Mouse (Mus musculus) heart, embryonic 10.5 days (tissue): ENCODE data around the gene Ifitm1. TPM values are rescaled to one million over a fixed set of nuclear protein-coding genes. Genes with fewer than 3 reads are reported as not detected.
A peak's percentile ranks its signal among the peaks of the same experiment; 100 is the strongest.

Source experiments
- DNase-seq: peaks from one replicate; pipeline ENCODE4 v3.0.0-alpha.2; 2017; ENCODE audit warnings: low spot score
- H3K27ac ChIP-seq: fragments of 300-500 bp; sonication (generic); 2 replicates; pipeline ENCODE4 v1.5.1; 2016; ENCODE audit warnings: mild to moderate bottlenecking
- H3K27me3 ChIP-seq: fragments of 300-500 bp; sonication (generic); 2 replicates; pipeline ENCODE4 v1.6.1; 2016; ENCODE audit warnings: mild to moderate bottlenecking; ENCODE audit not compliant: poor library complexity, insufficient read depth, severe bottlenecking
- H3K36me3 ChIP-seq: fragments of 300-500 bp; sonication (generic); 2 replicates; pipeline ENCODE4 v1.6.1; 2016; ENCODE audit warnings: mild to moderate bottlenecking, moderate library complexity
- H3K4me1 ChIP-seq: fragments of 300-500 bp; sonication (generic); 2 replicates; pipeline ENCODE4 v1.6.1; 2016; ENCODE audit warnings: mild to moderate bottlenecking
- H3K4me3 ChIP-seq: fragments of 300-500 bp; sonication (generic); 2 replicates; pipeline ENCODE4 v1.5.1; 2016; ENCODE audit warnings: mild to moderate bottlenecking, moderate library complexity
- H3K9me3 ChIP-seq: fragments of 300-500 bp; sonication (generic); 2 replicates; pipeline ENCODE4 v1.6.1; 2016; ENCODE audit warnings: mild to moderate bottlenecking, moderate library complexity
- WGBS: fragments of 180-500 bp; shearing (Covaris S2); methylation state at CpG from one replicate; pipeline ENCODE4 v1.1.7; 2016; 5-methylcytosine and 5-hydroxymethylcytosine counted together
- polyA plus RNA-seq: library from polyadenylated mRNA; unstranded; fragments of >200 nt; fragmentation: Nextera tagmentation; extraction: Ambion mirVana; gene quantifications from 2 replicates; pipeline ENCODE4 v1.2.1, GENCODE M21; 2016

Gene Ifitm1
- polyA plus RNA-seq, 1 experiment from 2014 or later: 12.5 TPM

DNA sequence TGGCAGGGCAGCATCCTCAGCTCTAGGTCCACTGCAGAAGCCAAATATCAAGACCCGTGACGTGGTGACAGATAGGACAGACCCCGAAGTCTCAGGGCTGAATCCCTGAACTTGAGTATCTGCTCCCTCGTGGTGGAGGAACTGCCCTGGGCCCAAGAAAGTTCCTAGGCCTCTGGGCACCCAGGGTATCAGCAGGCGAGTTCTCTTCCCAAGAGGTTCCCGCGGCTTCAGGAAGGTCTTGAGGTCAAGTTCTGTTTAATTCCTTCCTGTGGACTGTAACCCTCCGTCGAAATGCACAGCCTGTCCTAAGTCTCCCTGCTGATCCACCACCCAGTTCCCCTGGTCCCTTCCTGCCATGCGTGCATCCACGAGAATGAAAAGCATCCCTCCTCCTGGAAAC, 13.9 kb upstream of the Ifitm1 start:
- WGBS: 73% methylated on average over 11 of the region's 11 CpGs
- Histone ChIP-seq H3K4me1 (peaks cover 54% of the 10 kb centered on the region), H3K4me3 (no peak overlapping the region)

DNA sequence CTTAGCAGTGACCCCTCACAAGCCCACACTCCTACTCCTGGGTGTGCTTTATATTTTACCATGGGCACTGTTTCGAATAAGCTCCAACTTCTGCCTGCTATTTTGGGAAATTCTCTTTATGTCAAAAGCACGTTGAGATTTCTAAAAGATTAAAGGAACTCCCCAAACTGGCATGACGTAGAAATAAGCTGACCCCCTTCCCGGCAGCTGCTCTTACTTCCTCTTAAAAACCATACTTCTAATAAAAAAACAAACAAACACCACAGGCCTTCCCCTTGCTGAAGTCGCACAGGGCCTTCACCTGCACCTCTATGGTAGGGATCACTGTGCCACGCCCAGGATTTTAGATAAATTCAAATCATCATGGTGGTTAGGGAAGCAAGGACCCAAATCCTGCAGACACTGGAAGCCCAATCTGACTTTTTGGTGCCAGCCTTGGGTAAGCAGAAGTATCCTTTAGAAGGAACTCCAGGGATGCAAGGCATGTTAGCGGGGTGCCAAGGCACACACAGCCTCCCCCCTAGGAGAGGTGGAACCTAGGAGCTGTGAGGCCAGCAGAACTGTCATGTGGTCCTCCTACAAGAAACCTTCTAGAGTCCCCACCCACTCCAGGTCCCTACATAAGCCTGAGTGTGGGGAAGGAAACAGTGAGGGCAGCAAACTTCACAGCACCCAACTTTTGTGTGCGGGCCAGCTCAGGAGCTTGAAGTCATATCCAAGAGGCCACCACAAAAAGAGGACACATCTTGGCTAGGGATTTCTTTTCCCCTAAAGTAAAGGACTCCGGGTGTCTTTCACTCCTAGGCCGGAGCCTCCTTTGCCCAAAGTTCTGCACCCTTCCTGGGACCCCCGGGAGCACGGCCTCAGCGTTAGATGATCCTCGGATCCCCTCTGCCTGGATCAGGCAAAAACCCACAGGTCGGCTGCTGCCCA, 13.0 kb upstream of the Ifitm1 start:
- peaks cover 13% of the 10 kb centered on the region; the same call in 1 of the 2 replicates for H3K36me3 ChIP-seq
- no peak overlapping the region for H3K27ac ChIP-seq
- H3K4me3 ChIP-seq: peak overlapping the region; percentile 66
- 0 out of 2 replicates have a peak, but pooled peaks cover 6% of the 10 kb centered on the region for H3K27me3 ChIP-seq
- 59% methylated on average over 15 of the region's 15 CpGs for WGBS
- H3K4me1 ChIP-seq: peaks cover 47% of the 10 kb centered on the region
- DNase-seq: no peak
- H3K9me3 ChIP-seq: no peaks in the 10 kb centered on the region

More for the DNA sequence above, 13.9 kb upstream of the Ifitm1 start:
- DNase-seq: no peak
- Histone ChIP-seq H3K27me3 (no peaks in the 10 kb centered on the region), H3K27ac (no peak overlapping the region), H3K9me3 (no peaks in the 10 kb centered on the region), H3K36me3 (peaks cover 23% of the 10 kb centered on the region)

DNA sequence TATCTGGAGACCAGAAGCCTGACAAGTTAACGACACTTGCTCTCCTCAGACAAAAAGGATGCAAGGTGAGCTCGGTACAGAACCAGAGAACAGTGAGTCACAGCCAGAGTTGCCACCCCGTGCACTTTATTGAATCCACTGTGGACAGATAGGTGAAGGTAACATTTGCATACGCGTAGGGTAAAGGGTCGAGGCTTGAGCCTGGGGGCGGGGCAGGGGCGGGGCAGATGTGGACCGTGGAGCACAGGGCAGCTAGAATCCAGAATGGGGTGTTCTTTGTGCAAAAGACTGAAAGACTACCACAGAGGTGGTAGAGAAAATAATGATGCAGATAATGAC, 12.3 kb upstream of the Ifitm1 start:
- Histone ChIP-seq H3K9me3 (no peaks in the 10 kb centered on the region), H3K27me3 (0 out of 2 replicates have a peak, but pooled peaks cover 6% of the 10 kb centered on the region), H3K27ac (0 out of 2 replicates have a peak overlapping the region, but pooled peaks have one; percentile 86), H3K36me3 (0 out of 2 replicates have a peak, but pooled peaks cover 7% of the 10 kb centered on the region), H3K4me1 (peaks cover 47% of the 10 kb centered on the region), H3K4me3 (peak overlapping the region; percentile 66)
- DNase-seq: no peak
- WGBS: 8% methylated on average over 9 of the region's 9 CpGs

DNA sequence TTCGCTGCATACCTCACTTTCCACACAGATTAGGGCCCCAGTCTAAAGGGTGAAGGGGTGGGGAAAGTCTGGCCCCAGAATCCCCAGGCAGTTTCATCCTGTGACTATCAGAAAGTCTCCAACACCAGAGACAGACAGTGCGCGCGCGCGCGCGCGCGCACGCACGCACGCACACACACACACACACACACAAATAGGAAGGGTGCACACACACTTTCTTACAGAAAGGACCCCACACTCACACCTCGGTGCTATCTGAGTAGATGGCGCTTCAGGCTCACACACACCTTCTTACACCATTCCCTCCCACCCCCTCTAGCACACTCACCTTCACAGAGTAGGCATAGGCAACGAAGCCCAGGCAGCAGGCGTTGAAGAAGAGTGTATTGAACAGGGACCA, 11.7 kb upstream of the Ifitm1 start:
- H3K36me3 ChIP-seq: 0 out of 2 replicates have a peak, but pooled peaks cover 6% of the 10 kb centered on the region
- H3K27me3 ChIP-seq: 0 out of 2 replicates have a peak, but pooled peaks cover 11% of the 10 kb centered on the region
- WGBS: 14% methylated on average over 17 of the region's 17 CpGs
- no peak for DNase-seq
- peaks cover 44% of the 10 kb centered on the region for H3K4me1 ChIP-seq
- H3K4me3 ChIP-seq: peak overlapping the region; percentile 66
- H3K9me3 ChIP-seq: no peaks in the 10 kb centered on the region
- H3K27ac ChIP-seq: peak overlapping the region; percentile 86

DNA sequence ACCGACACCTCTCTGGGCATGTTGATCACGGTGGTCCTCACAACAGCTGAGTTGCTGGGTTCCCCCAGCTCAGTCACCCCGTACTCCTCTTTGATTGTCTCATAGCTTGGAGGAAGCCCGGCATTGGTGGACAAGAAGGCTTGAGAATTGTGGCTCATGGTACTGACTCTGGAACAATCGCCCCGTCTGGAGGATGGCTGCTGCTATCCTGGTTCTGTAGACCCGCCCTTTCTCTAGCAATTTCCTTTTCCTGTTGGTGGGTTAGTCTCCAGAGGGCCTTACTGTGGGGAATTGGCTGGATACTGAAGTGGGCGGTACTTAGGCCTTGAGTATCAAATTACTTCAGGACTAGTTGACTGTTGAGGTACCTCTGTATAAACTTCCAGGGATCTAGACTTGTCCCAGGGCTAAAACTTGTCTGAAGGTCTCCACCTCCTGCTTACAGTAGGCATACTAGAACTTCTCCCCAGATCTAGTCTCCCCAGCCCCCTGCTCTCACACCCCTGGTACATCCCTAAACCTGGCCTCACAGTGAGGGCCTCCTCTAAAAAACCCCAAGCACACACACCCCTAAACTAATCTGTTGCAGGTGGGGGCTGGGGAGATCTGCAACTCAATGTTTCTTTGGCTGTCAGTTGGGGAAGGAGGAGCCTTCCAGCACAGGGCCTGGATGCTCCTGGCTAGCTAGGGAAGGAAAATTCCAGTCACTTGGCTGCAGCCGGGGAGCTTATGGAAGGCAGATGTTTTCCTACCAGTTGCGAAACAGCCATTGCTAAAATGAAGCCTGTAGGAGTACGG, 11.1 kb upstream of the Ifitm1 start, which contains the start of the genes Gm45717 and Ifitm2:
TSS of gene Gm45717 (minus strand) at position 180 of the 798 bp plus-strand sequence.
TSS of gene Ifitm2 (minus strand) at position 230 of the 798 bp plus-strand sequence.
- WGBS: 10% methylated on average over 11 of the region's 11 CpGs
- H3K9me3 ChIP-seq: no peaks in the 10 kb centered on the region
- H3K27ac ChIP-seq: peak within 1 kb of the TSS; percentile 86
- peak; percentile 86 for DNase-seq
- H3K4me3 ChIP-seq: peak within 1 kb of the TSS; percentile 66
- 0 out of 2 replicates have a peak, but pooled peaks cover 6% of the 10 kb centered on the region for H3K36me3 ChIP-seq
- H3K27me3 ChIP-seq: 0 out of 2 replicates have a peak, but pooled peaks cover 11% of the 10 kb centered on the region
- peaks cover 38% of the 10 kb centered on the region for H3K4me1 ChIP-seq

DNA sequence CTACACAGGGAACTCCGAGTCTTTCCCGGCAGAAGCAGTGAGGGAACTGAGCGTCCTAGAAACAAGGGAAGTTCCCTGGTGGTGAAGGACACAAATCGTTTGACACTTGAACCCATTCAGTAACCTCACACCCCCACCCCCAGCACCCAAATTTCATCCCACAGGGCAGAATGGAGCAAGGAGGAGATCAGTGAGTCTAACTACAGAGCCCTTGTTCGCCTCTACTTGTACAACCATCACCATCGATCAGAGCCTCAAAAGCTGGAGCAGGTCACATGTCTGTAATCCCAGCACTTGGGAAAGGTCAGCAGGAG, 10.5 kb upstream of the Ifitm1 start:
- H3K4me1 ChIP-seq: peaks cover 35% of the 10 kb centered on the region
- 0 out of 2 replicates have a peak, but pooled peaks cover 6% of the 10 kb centered on the region for H3K36me3 ChIP-seq
- 44% methylated on average over 6 of the region's 6 CpGs for WGBS
- H3K27ac ChIP-seq: peak overlapping the region; percentile 86
- H3K4me3 ChIP-seq: no peak overlapping the region
- 0 out of 2 replicates have a peak, but pooled peaks cover 11% of the 10 kb centered on the region for H3K27me3 ChIP-seq
- no peaks in the 10 kb centered on the region for H3K9me3 ChIP-seq
- DNase-seq: no peak

DNA sequence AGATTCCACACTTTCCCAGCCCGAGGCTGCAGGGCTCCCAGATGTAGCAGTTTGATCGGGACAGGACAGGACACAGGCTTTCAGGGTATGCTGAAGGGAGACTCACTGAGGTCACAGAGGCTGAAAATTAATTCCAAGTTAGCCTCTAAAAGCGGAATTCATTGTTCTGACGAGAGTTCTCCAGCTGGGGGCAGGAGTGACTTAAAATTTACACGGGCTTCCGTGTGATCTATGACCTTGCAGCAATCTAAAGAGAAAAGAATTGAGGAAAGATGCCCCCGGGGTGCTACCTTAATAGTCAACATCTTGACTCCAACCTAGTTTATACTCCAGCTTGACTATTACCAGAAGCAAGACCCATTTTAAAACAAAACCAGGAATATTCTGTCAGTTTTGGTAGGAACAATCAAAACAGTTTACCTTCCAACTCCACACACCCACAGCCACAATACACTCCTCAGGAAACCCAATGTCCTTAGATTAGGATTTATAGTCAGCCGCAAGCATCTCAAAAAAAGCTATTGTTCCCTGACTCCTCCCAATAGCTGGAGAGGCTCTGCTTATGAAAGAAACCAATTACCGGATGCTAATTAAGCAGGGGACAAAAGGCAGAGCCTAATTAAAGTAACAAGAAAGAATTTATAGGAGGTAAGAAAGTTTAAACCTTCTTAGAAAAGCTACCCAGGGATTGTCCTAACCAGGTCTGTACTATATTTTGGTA, 7.7 kb upstream of the Ifitm1 start:
- Histone ChIP-seq H3K9me3 (no peaks in the 10 kb centered on the region), H3K36me3 (no peaks in the 10 kb centered on the region), H3K27ac (no peak overlapping the region), H3K27me3 (peaks cover 11% of the 10 kb centered on the region; the same call in 1 of the 2 replicates), H3K4me3 (no peak overlapping the region), H3K4me1 (peaks cover 22% of the 10 kb centered on the region)
- WGBS: 15% methylated on average over 9 of the region's 9 CpGs
- no peak for DNase-seq

DNA sequence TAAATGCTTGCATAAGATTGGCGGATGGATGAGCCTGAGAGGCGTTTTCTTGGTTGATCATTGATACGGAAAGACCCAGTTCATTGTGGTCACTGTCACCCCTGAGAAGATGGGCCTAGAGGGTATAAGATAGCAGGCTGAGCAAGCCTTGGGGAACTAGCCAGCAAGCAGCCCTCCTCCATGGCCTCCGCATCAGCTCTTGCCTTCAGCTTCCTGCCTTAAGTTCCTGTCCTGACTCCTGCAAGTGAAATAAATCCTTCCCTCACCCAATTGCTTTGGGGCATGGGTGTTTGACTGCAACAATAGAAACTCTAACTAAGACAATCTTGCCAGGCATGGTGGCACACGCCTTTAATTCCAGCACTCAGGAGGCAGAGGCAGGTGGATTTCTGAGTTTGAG, 7.0 kb upstream of the Ifitm1 start:
- Histone ChIP-seq H3K27ac (no peak overlapping the region), H3K36me3 (no peaks in the 10 kb centered on the region), H3K4me3 (no peak overlapping the region), H3K9me3 (no peaks in the 10 kb centered on the region), H3K27me3 (peaks cover 11% of the 10 kb centered on the region; the same call in 1 of the 2 replicates), H3K4me1 (peaks cover 15% of the 10 kb centered on the region)
- 75% methylated on average over 5 of the region's 5 CpGs for WGBS
- DNase-seq: no peak

DNA sequence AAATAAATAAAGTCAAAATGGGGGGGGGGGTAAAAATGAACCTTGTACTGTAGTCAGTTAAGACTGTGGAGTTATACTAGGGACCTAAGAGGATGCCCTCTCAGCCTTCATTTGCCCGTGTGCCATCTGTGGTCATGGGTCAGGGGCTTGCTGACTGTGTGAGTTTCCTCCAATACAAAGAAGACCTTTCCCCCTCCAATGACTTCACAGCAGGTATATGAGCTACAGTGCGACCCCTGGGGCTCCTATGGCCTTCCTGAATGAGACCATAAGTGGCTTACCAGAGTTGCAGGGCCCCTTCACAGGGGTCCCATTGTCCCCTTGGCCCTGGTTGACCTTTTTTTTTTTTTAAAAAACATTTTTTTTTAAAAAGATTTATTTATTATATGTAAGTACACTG, 5.6 kb upstream of the Ifitm1 start:
- Histone ChIP-seq H3K27me3 (peaks cover 14% of the 10 kb centered on the region), H3K27ac (no peak overlapping the region), H3K4me1 (peaks cover 2% of the 10 kb centered on the region; the same call in 1 of the 2 replicates), H3K9me3 (no peaks in the 10 kb centered on the region), H3K4me3 (no peak overlapping the region), H3K36me3 (no peaks in the 10 kb centered on the region)
- 65% methylated on average over 2 of the region's 2 CpGs for WGBS
- DNase-seq: no peak

DNA sequence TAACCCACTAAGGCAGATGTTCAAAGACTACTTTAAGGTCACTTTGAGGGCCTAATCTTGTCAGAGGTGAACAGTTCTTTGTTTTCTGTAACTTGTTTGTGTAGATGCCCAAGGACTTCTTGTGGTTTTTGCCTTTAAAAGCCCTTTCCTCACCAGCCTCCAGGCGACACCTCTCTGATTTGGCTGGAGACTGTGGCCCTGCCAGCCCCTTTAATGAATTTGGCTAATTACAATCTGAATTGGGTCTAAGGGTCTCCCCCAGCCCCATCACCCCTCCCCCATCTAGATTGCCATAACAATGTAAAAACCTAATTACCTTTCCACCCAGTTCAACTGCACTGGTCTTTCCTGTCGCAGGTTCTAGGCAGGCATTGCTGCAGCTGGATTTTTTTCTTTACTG, 4.3 kb upstream of the Ifitm1 start:
- peaks cover 27% of the 10 kb centered on the region for H3K27me3 ChIP-seq

DNA sequence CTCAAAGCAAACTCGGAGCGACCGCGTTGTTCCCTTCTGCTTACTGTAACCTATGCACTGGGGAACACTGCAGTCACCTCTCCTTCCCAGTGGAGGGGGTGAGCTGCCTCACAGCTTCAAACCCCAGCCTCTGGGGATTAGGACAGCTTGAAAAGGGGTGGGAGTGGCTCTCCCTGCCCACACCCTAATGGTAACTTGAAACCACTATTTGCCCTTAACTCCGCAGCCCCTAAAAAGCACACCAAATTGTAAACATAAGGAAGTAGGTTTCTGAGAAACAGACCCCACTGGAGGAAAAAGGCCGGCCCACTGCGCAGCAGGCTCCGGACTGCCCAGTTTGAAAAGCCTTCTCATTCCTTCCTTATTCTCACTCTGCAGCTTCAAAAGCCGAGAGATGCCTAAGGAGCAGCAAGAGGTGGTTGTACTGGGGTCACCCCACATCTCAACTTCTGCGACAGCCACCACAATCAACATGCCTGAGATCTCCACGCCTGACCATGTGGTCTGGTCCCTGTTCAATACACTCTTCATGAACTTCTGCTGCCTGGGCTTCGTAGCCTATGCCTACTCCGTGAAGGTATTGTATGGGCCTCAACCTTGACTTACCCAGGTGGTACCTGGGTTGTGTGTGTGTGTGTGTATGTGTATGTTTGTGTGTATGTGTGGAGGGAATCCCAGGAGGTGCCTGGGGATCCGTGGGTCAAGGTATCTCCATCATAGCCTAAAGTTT, 1.0 kb downstream of the Ifitm1 start:
- 0 out of 2 replicates have a peak overlapping the region, but pooled peaks have one; percentile 8 for H3K4me3 ChIP-seq

More for the DNA sequence above, 4.3 kb upstream of the Ifitm1 start:
- Histone ChIP-seq H3K27ac (no peak overlapping the region), H3K4me3 (no peak overlapping the region), H3K36me3 (no peaks in the 10 kb centered on the region), H3K4me1 (peaks cover 3% of the 10 kb centered on the region; the same call in 1 of the 2 replicates), H3K9me3 (no peaks in the 10 kb centered on the region)
- DNase-seq: no peak
- WGBS: 69% methylated on average over 2 of the region's 2 CpGs

More for the DNA sequence above, 1.0 kb downstream of the Ifitm1 start:
- no peak for DNase-seq
- Histone ChIP-seq H3K27ac (no peak overlapping the region), H3K27me3 (peaks cover 59% of the 10 kb centered on the region), H3K36me3 (no peaks in the 10 kb centered on the region), H3K9me3 (no peaks in the 10 kb centered on the region), H3K4me1 (peaks cover 30% of the 10 kb centered on the region)
- 10% methylated on average over 14 of the region's 14 CpGs for WGBS
